Mouse (Mus musculus): ENCODE measurements around the gene Fgf7. TPM values are rescaled to one million over a fixed set of nuclear protein-coding genes. Genes with fewer than 3 reads are reported as not detected.
A peak's percentile ranks its signal among the peaks of the same experiment; 100 is the strongest.

The Fgf7 gene
- under 1 TPM in 1 of 2 experiments, not detected in 1; 0.41 TPM for total RNA-seq (2021)

- DNase-seq (ENCODE audit: extremely low spot score in 1 of 2, low spot score in 2 of 2) = peak in 1 of 2 experiments; percentile 34
Measured at GRCm38 (mm10) chr2:126034379-126035005, at the start of gene Fgf7. Fgf7 (plus strand) TSS chr2:126034658.

GRCm38 (mm10) chr2:126002291-126002690 is 32.2 kb upstream of the Fgf7 start:
- intact Hi-C loops (cut with DNase I) = no loop called here
- no peak for DNase-seq (ENCODE audit: extremely low spot score in 1 of 2, low spot score in 2 of 2)

More at GRCm38 (mm10) chr2:126034379-126035005, at the start of gene Fgf7:
- intact Hi-C loops (cut with DNase I) = loop anchor here (5.0 to 10.0 kb wide), 3 partner anchors 142 to 370 kb away; no protein-coding TSS in a partner anchor

GRCm38 (mm10) chr2:126006088-126006487 is 28.4 kb upstream of the Fgf7 start:
- DNase-seq (ENCODE audit: extremely low spot score in 1 of 2, low spot score in 2 of 2) = peak; percentile 9 to 51
- intact Hi-C loops (cut with DNase I) = no loop called here

- intact Hi-C loops (cut with DNase I) = no loop called here
- DNase-seq (ENCODE audit: extremely low spot score in 1 of 2, low spot score in 2 of 2) = no peak
Measured at GRCm38 (mm10) chr2:126006742-126007141, 27.7 kb upstream of the Fgf7 start.

- intact Hi-C loops (cut with DNase I) = no loop called here
- DNase-seq (ENCODE audit: extremely low spot score in 1 of 2, low spot score in 2 of 2) = no peak
Measured at GRCm38 (mm10) chr2:126014989-126015710, 19.3 kb upstream of the Fgf7 start.

- no peak for DNase-seq (ENCODE audit: extremely low spot score in 1 of 2, low spot score in 2 of 2)
- intact Hi-C loops (cut with DNase I) = no loop called here
Measured at GRCm38 (mm10) chr2:126015763-126016473, 18.5 kb upstream of the Fgf7 start.

- intact Hi-C loops (cut with DNase I) = loop anchor here (5.0 to 10.0 kb wide), 3 partner anchors 139 to 367 kb away; no protein-coding TSS in a partner anchor
- DNase-seq (ENCODE audit: extremely low spot score in 1 of 2, low spot score in 2 of 2) = no peak
Measured at GRCm38 (mm10) chr2:126031186-126031900, 3.1 kb upstream of the Fgf7 start.

- DNase-seq (ENCODE audit: extremely low spot score in 1 of 2, low spot score in 2 of 2) = no peak
- intact Hi-C loops (cut with DNase I) = loop anchor here (5.0 to 10.0 kb wide), 3 partner anchors 141 to 369 kb away; no protein-coding TSS in a partner anchor
Measured at GRCm38 (mm10) chr2:126033114-126033972, 1.1 kb upstream of the Fgf7 start.

- intact Hi-C loops (cut with DNase I) = loop anchor here (10.0 kb wide), 2 partner anchors 330 to 370 kb away; no protein-coding TSS in a partner anchor
- DNase-seq (ENCODE audit: extremely low spot score in 1 of 2, low spot score in 2 of 2) = no peak
Measured at GRCm38 (mm10) chr2:126035013-126035770, 734 bp downstream of the Fgf7 start.

GRCm38 (mm10) chr2:126036121-126036520 is 1.7 kb downstream of the Fgf7 start:
- intact Hi-C loops (cut with DNase I) = loop anchor here (10.0 kb wide), 2 partner anchors 329 to 371 kb away; no protein-coding TSS in a partner anchor
- DNase-seq (ENCODE audit: extremely low spot score in 1 of 2, low spot score in 2 of 2) = no peak

- intact Hi-C loops (cut with DNase I) = loop anchor here (10.0 kb wide), 2 partner anchors 326 to 374 kb away; no protein-coding TSS in a partner anchor
- DNase-seq (ENCODE audit: extremely low spot score in 1 of 2, low spot score in 2 of 2) = no peak
Measured at GRCm38 (mm10) chr2:126038221-126039000, 4.0 kb downstream of the Fgf7 start.

GRCm38 (mm10) chr2:126039414-126039891 is 5.0 kb downstream of the Fgf7 start:
- DNase-seq (ENCODE audit: extremely low spot score in 1 of 2, low spot score in 2 of 2) = no peak
- intact Hi-C loops (cut with DNase I) = loop anchor here (10.0 kb wide), 2 partner anchors 325 to 375 kb away; no protein-coding TSS in a partner anchor

- intact Hi-C loops (cut with DNase I) = no loop called here
- no peak for DNase-seq (ENCODE audit: extremely low spot score in 1 of 2, low spot score in 2 of 2)
Measured at GRCm38 (mm10) chr2:126040651-126041050, 6.2 kb downstream of the Fgf7 start.

GRCm38 (mm10) chr2:126041237-126041636 is 6.8 kb downstream of the Fgf7 start:
- no peak for DNase-seq (ENCODE audit: extremely low spot score in 1 of 2, low spot score in 2 of 2)
- intact Hi-C loops (cut with DNase I) = no loop called here

- no peak for DNase-seq (ENCODE audit: extremely low spot score in 1 of 2, low spot score in 2 of 2)
- intact Hi-C loops (cut with DNase I) = no loop called here
Measured at GRCm38 (mm10) chr2:126042674-126043073, 8.2 kb downstream of the Fgf7 start.

GRCm38 (mm10) chr2:126045621-126046020 is 11.2 kb downstream of the Fgf7 start:
- DNase-seq (ENCODE audit: extremely low spot score in 1 of 2, low spot score in 2 of 2) = no peak
- intact Hi-C loops (cut with DNase I) = no loop called here

Measured in left cerebral cortex, postnatal 10 days (tissue).